Mouse (Mus musculus) neural tube, embryonic 11.5 days (tissue): ENCODE data around the gene Olfr169. TPM values are rescaled to one million over a fixed set of nuclear protein-coding genes. Genes with fewer than 3 reads are reported as not detected.
"Not testable (repeated sequence)": the region's sequence is repeated elsewhere in the genome, so short reads cannot be mapped to it uniquely, and the experiment has no call there.

Source experiments
- ATAC-seq: fragments of 200-750 bp; cut with Nextera tagmentation; 2 replicates; pipeline ENCODE4 v1.8.0; 2017; ENCODE audit warnings: moderate number of reproducible peaks, mild to moderate bottlenecking, moderate TSS enrichment, moderate library complexity; ENCODE audit not compliant: insufficient read depth, low FRiP score, low TSS enrichment
- DNase-seq: peaks from one replicate; pipeline ENCODE4 v3.0.0-alpha.2; 2015; ENCODE audit warnings: low spot score
- H3K27ac ChIP-seq: fragments of 300-500 bp; sonication (generic); 2 replicates; pipeline ENCODE4 v1.5.1; 2014; ENCODE audit warnings: low read depth, mild to moderate bottlenecking, low read length
- H3K27me3 ChIP-seq: fragments of 300-500 bp; sonication (generic); 2 replicates; pipeline ENCODE4 v1.6.1; 2014; ENCODE audit warnings: mild to moderate bottlenecking, low read length, mixed read lengths; ENCODE audit not compliant: control insufficient read depth, insufficient read depth
- H3K36me3 ChIP-seq: fragments of 300-500 bp; sonication (generic); 2 replicates; pipeline ENCODE4 v1.6.1; 2014; ENCODE audit warnings: mild to moderate bottlenecking, low read length, moderate library complexity, mixed read lengths; ENCODE audit not compliant: control insufficient read depth, insufficient read depth
- H3K4me1 ChIP-seq: fragments of 300-500 bp; sonication (generic); 2 replicates; pipeline ENCODE4 v1.6.1; 2014; ENCODE audit warnings: low read length, mixed read lengths; ENCODE audit not compliant: control insufficient read depth, insufficient read depth
- H3K4me2 ChIP-seq: fragments of 300-500 bp; sonication (generic); 2 replicates; pipeline ENCODE4 v1.6.1; 2014; ENCODE audit warnings: low read depth, mild to moderate bottlenecking, moderate library complexity
- H3K4me3 ChIP-seq: fragments of 300-500 bp; sonication (generic); 2 replicates; pipeline ENCODE4 v1.5.1; 2014; ENCODE audit warnings: low read depth, low read length
- H3K9ac ChIP-seq: fragments of 300-500 bp; sonication (generic); 2 replicates; pipeline ENCODE4 v1.6.1; 2014; ENCODE audit warnings: mild to moderate bottlenecking, low read length
- H3K9me3 ChIP-seq: fragments of 300-500 bp; sonication (generic); 2 replicates; pipeline ENCODE4 v1.6.1; 2016; ENCODE audit warnings: low read length; ENCODE audit not compliant: control insufficient read depth
- WGBS: fragments of 180-500 bp; shearing (Covaris S2); extraction: QIAGEN DNeasy Blood & Tissue Kit; methylation state at CpG from one replicate; pipeline ENCODE4 v1.1.7; 2014; 5-methylcytosine and 5-hydroxymethylcytosine counted together
- polyA plus RNA-seq: library from polyadenylated mRNA; unstranded; fragments of >200 nt; fragmentation: Nextera tagmentation; extraction: Ambion mirVana; gene quantifications from 2 replicates; pipeline ENCODE4 v1.2.1, GENCODE M21; 2014

Olfr169 gene
- polyA plus RNA-seq, result not detected in 2 replicates

- DNase-seq, H3K9ac ChIP-seq, H3K27me3 ChIP-seq, H3K27ac ChIP-seq, H3K4me3 ChIP-seq, H3K4me2 ChIP-seq, H3K9me3 ChIP-seq, H3K36me3 ChIP-seq, H3K4me1 ChIP-seq, ATAC-seq: not testable (repeated sequence)
- 92% methylated on average over 2 of the region's 2 CpGs for WGBS
These were observed at the start of gene Olfr169 for GRCm38 (mm10) chr16:19571709-19572108. Gene Olfr169 (minus strand): TSS chr16:19571809.

DNA sequence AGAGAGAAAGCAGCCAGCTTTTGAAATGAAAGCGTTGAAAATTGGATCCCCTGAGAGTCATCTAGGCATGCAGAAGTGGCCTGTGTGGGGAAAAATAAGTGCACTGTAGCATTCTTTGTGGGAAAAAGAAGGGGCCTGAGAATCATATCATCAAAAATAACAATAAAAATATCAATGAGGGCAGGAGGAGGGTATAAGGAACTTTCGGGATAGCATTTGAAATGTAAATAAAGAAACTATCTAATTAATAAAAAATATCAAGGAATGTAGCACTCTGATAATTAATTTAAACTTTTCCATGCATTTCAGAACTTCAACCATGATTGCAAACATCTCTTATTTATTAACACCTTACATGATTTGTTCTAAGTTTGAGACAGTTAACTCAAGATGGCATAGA is 40.2 kb upstream of the Olfr169 start, which contains the start of gene Olfr170:
Gene Olfr170, minus strand, starts transcription at position 101 of the 400 bp plus-strand sequence.
- not testable (repeated sequence) for H3K27ac ChIP-seq, H3K36me3 ChIP-seq, H3K4me3 ChIP-seq, DNase-seq, H3K9me3 ChIP-seq, H3K27me3 ChIP-seq, H3K4me1 ChIP-seq, ATAC-seq, H3K9ac ChIP-seq, H3K4me2 ChIP-seq
- WGBS, result 94% methylated on average over 2 of the region's 2 CpGs

DNA sequence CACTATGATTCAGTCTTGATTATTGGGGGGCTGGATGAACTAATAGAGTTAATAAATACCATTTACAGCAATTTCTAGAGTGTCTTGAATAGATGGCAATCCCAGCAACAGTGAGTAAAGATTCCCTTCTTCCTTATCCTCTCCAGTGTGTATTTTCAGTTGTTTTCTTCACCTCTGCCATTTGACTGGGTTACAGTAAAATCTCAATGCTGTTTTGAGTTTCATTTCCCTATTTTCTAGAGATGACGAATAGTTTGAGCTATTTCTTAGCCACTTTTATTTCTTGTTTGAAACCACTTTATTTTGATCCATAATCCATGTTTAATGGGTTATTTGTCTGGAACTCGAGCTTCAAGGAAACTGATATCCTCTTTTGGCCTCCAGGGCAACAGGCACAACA is 31.6 kb upstream of the Olfr169 start:
- 75% methylated on average over 2 of the region's 2 CpGs for WGBS

DNA sequence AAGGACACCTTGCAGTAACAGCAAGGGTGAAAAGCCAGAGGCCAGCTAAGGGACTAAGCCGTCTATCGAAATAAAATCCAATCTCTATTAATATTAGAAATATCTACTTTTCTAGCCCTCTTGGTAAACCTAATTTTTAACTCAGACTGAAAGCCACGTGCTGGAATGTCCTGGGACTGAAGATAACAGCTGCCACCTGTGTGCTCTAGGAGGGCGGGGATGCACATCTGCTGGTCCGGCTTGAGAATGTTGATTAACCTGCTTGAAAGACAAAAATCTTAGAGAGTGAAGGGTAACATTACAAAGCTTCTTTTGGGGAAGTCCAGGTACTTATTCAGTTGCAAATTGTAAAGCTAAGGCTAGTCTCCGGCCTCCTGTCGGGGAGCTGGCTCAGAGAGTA is 18.2 kb downstream of the Olfr169 start:
- ATAC-seq, H3K27ac ChIP-seq, H3K4me1 ChIP-seq, H3K4me3 ChIP-seq, H3K9ac ChIP-seq, H3K27me3 ChIP-seq, H3K36me3 ChIP-seq, H3K9me3 ChIP-seq, DNase-seq, H3K4me2 ChIP-seq: not testable (repeated sequence)
- 89% methylated on average over 7 of the region's 7 CpGs for WGBS

More for the DNA sequence above, 31.6 kb upstream of the Olfr169 start:
- DNase-seq (no peak), ATAC-seq (no peak)
- H3K27ac ChIP-seq, result no peak overlapping the region
- H3K4me3 ChIP-seq, result no peak overlapping the region
- H3K4me2 ChIP-seq, result no peak overlapping the region
- no peak overlapping the region for H3K9ac ChIP-seq
- no peaks in the 10 kb centered on the region for H3K36me3 ChIP-seq
- H3K27me3 ChIP-seq, result no peaks in the 10 kb centered on the region
- H3K9me3 ChIP-seq, result no peaks in the 10 kb centered on the region
- no peaks in the 10 kb centered on the region for H3K4me1 ChIP-seq

DNA sequence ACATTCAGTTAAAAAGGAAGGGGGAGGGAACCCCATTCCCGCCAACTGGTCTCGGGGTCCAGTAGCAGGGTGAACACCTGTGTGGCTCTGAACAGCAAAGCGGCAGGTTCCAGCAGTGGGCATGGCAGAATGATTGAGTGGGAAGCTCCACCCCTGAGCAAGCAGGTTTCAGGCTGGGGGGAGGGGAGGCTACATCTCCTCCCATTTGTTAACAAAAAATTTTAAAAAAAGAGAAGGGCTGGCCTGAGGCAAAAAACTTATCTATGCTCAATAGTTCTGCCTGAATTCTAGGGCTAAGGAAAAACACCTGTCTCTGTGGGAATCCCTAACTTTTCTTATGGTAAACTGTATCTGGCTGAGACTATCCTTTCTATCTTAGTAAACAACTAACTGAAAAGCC is 19.4 kb downstream of the Olfr169 start:
- WGBS, result 88% methylated on average over 3 of the region's 3 CpGs
- DNase-seq, H3K36me3 ChIP-seq, ATAC-seq, H3K4me1 ChIP-seq, H3K9me3 ChIP-seq, H3K4me3 ChIP-seq, H3K27ac ChIP-seq, H3K27me3 ChIP-seq, H3K9ac ChIP-seq, H3K4me2 ChIP-seq: not testable (repeated sequence)

GRCm38 (mm10) chr16:19535455-19535854 is 36.2 kb downstream of the Olfr169 start, which contains the start of gene Olfr168:
Gene Olfr168 (minus strand): TSS chr16:19535555.
- Histone ChIP-seq H3K4me2 (no peak within 1 kb of the TSS), H3K9me3 (no peaks in the 10 kb centered on the region)
- ATAC-seq, result no peak

GRCm38 (mm10) chr16:19522166-19522565 is 49.4 kb downstream of the Olfr169 start, which contains the start of gene Olfr167:
Gene Olfr167 (minus strand): TSS chr16:19522266.
- Histone ChIP-seq H3K4me1 (no peaks in the 10 kb centered on the region), H3K4me3 (no peak within 1 kb of the TSS), H3K9me3 (no peaks in the 10 kb centered on the region), H3K36me3 (no peaks in the 10 kb centered on the region), H3K9ac (no peak within 1 kb of the TSS), H3K4me2 (no peak within 1 kb of the TSS), H3K27ac (no peak within 1 kb of the TSS), H3K27me3 (no peaks in the 10 kb centered on the region)
- no peak for ATAC-seq
- no peak for DNase-seq
- 86% methylated on average over 2 of the region's 2 CpGs for WGBS

More at GRCm38 (mm10) chr16:19535455-19535854, 36.2 kb downstream of the Olfr169 start, which contains the start of gene Olfr168:
- H3K4me3 ChIP-seq, result no peak within 1 kb of the TSS
- no peak within 1 kb of the TSS for H3K27ac ChIP-seq
- no peaks in the 10 kb centered on the region for H3K36me3 ChIP-seq
- DNase-seq, result no peak
- no peak within 1 kb of the TSS for H3K9ac ChIP-seq
- no peaks in the 10 kb centered on the region for H3K4me1 ChIP-seq
- no peaks in the 10 kb centered on the region for H3K27me3 ChIP-seq

Other genes starting within 250 kb of the Olfr169 start
- gene Olfr165, start 148.7 kb downstream of the Olfr169 start, polyA plus RNA-seq, result not detected in 2 replicates
- gene Olfr166, start 88.1 kb downstream of the Olfr169 start, polyA plus RNA-seq, result not detected in 2 replicates
- not detected in 2 replicates for gene Olfr167, start 49.5 kb downstream of the Olfr169 start, polyA plus RNA-seq
- gene Olfr168, start 36.3 kb downstream of the Olfr169 start, polyA plus RNA-seq, result not detected in 2 replicates
- gene Olfr170, start 40.1 kb upstream of the Olfr169 start, polyA plus RNA-seq, result not detected in 2 replicates
- not detected in 2 replicates for gene Olfr171, start 58.1 kb upstream of the Olfr169 start, polyA plus RNA-seq
- not detected in 2 replicates for gene Lamp3, start 134.6 kb upstream of the Olfr169 start, polyA plus RNA-seq
- 51.6 and 52.2 TPM in 2 replicates for gene B3gnt5, start 188.4 kb upstream of the Olfr169 start, polyA plus RNA-seq